Mouse (Mus musculus) cerebellum, adult 2 months (tissue): ENCODE data around the gene Notch1. TPM values are rescaled to one million over a fixed set of nuclear protein-coding genes. Genes with fewer than 3 reads are reported as not detected.

Source experiments
- DNase-seq, 2 experiments: peaks; one replicate each; pipeline ENCODE4 v3.0.0; 2021
- H3K27ac ChIP-seq: fragments of 200-500 bp; 2 replicates; pipeline ENCODE4 v1.5.1; 2012; ENCODE audit warnings: low read length, control low read depth, inconsistent platforms; ENCODE audit not compliant: insufficient read depth
- H3K27me3 ChIP-seq: fragments of 200-500 bp; 2 replicates; pipeline ENCODE4 v1.6.1; 2012; ENCODE audit warnings: inconsistent platforms, mild to moderate bottlenecking, low read length, moderate library complexity; ENCODE audit not compliant: control insufficient read depth, insufficient read depth
- H3K4me1 ChIP-seq: fragments of 200-500 bp; 2 replicates; pipeline ENCODE4 v1.6.1; 2011; ENCODE audit warnings: low read length; ENCODE audit not compliant: control insufficient read depth, insufficient read depth
- H3K4me3 ChIP-seq: fragments of 200-500 bp; replicated peaks from 2 replicates; pipeline ENCODE3; 2011; ENCODE audit warnings: mild to moderate bottlenecking, low read depth, low read length, control low read depth; ENCODE audit not compliant: insufficient read depth
- CTCF ChIP-seq: fragments of 200-500 bp; IDR thresholded peaks from 2 replicates; pipeline ENCODE4 v1.5.1; 2011; ENCODE audit warnings: low read depth, mild to moderate bottlenecking, control low read depth, low read length, moderate library complexity, borderline replicate concordance; ENCODE audit not compliant: insufficient read depth
- POLR2A ChIP-seq: fragments of 200-500 bp; IDR thresholded peaks from 2 replicates; pipeline ENCODE4 v1.6.1; 2011; ENCODE audit warnings: low read length, control low read depth, borderline replicate concordance; ENCODE audit not compliant: insufficient read depth
- WGBS: fragments of 180-500 bp; shearing (Covaris S2); methylation state at CpG from one replicate; pipeline ENCODE4 v1.1.7; 2018; 5-methylcytosine and 5-hydroxymethylcytosine counted together
- polyA plus RNA-seq: library from polyadenylated mRNA; depleted of rRNA; stranded (reverse); fragments of >200 nt; gene quantifications from 2 replicates; pipeline ENCODE4 v1.2.3, GENCODE M21; 2012

The Notch1 gene
- polyA plus RNA-seq, 1 experiment: 10.5 TPM

GRCm38 (mm10) chr2:26529881-26530280 is 13.4 kb upstream of the Notch1 start:
- TF ChIP-seq CTCF: no peak
- no peak for TF ChIP-seq POLR2A
- WGBS: 71% methylated on average over 3 of the region's 3 CpGs
- Histone ChIP-seq H3K4me3 (no peak overlapping the region), H3K27ac (no peak overlapping the region), H3K27me3 (no peaks in the 10 kb centered on the region), H3K4me1 (no peaks in the 10 kb centered on the region; the same call in 1 of the 2 replicates)
- DNase-seq: no peak

GRCm38 (mm10) chr2:26529221-26529805 is 12.8 kb upstream of the Notch1 start:
- no peaks in the 10 kb centered on the region; the same call in 1 of the 2 replicates for H3K4me1 ChIP-seq
- H3K27me3 ChIP-seq: no peaks in the 10 kb centered on the region
- WGBS: 67% methylated on average over 4 of the region's 4 CpGs
- no peak for DNase-seq
- H3K27ac ChIP-seq: no peak overlapping the region
- TF ChIP-seq CTCF (no peak), POLR2A (no peak)
- H3K4me3 ChIP-seq: no peak overlapping the region

GRCm38 (mm10) chr2:26526443-26527257 is 10.2 kb upstream of the Notch1 start:
- Histone ChIP-seq H3K4me1 (no peaks in the 10 kb centered on the region), H3K4me3 (no peak overlapping the region), H3K27me3 (no peaks in the 10 kb centered on the region), H3K27ac (no peak overlapping the region)
- WGBS: 66% methylated on average over 11 of the region's 11 CpGs
- TF ChIP-seq POLR2A (no peak), CTCF (no peak)
- DNase-seq: no peak

GRCm38 (mm10) chr2:26525355-26526018 is 9.0 kb upstream of the Notch1 start:
- DNase-seq: no peak
- WGBS: 52% methylated on average over 9 of the region's 9 CpGs

GRCm38 (mm10) chr2:26522327-26522726 is 5.9 kb upstream of the Notch1 start:
- Histone ChIP-seq H3K4me1 (no peaks in the 10 kb centered on the region; the same call in 1 of the 2 replicates), H3K27ac (no peak overlapping the region), H3K27me3 (no peaks in the 10 kb centered on the region), H3K4me3 (no peak overlapping the region)
- DNase-seq: no peak
- 91% methylated on average over 4 of the region's 4 CpGs for WGBS
- TF ChIP-seq POLR2A (no peak), CTCF (no peak)

More at GRCm38 (mm10) chr2:26525355-26526018, 9.0 kb upstream of the Notch1 start:
- Histone ChIP-seq H3K4me3 (no peak overlapping the region), H3K27me3 (no peaks in the 10 kb centered on the region), H3K27ac (no peak overlapping the region), H3K4me1 (no peaks in the 10 kb centered on the region)
- TF ChIP-seq POLR2A: no peak
- TF ChIP-seq CTCF: no peak

- Histone ChIP-seq H3K4me3 (no peak overlapping the region), H3K27me3 (no peaks in the 10 kb centered on the region), H3K27ac (no peak overlapping the region), H3K4me1 (peaks cover 4% of the 10 kb centered on the region; the same call in 1 of the 2 replicates)
- WGBS: 93% methylated on average over 6 of the region's 6 CpGs
- no peak for DNase-seq
- TF ChIP-seq CTCF (no peak), POLR2A (no peak)
Measured at GRCm38 (mm10) chr2:26519753-26520152, 3.3 kb upstream of the Notch1 start.

GRCm38 (mm10) chr2:26516987-26517386 is 524 bp upstream of the Notch1 start:
- Histone ChIP-seq H3K4me1 (peaks cover 4% of the 10 kb centered on the region; the same call in 1 of the 2 replicates), H3K27me3 (no peaks in the 10 kb centered on the region), H3K27ac (no peak overlapping the region), H3K4me3 (no peak overlapping the region)
- no peak for DNase-seq
- no peak for TF ChIP-seq POLR2A
- TF ChIP-seq CTCF: no peak
- WGBS: 86% methylated on average over 5 of the region's 5 CpGs
